8 mouse cellular contexts compared by ENCODE assay signal in the genomic region with DNA sequence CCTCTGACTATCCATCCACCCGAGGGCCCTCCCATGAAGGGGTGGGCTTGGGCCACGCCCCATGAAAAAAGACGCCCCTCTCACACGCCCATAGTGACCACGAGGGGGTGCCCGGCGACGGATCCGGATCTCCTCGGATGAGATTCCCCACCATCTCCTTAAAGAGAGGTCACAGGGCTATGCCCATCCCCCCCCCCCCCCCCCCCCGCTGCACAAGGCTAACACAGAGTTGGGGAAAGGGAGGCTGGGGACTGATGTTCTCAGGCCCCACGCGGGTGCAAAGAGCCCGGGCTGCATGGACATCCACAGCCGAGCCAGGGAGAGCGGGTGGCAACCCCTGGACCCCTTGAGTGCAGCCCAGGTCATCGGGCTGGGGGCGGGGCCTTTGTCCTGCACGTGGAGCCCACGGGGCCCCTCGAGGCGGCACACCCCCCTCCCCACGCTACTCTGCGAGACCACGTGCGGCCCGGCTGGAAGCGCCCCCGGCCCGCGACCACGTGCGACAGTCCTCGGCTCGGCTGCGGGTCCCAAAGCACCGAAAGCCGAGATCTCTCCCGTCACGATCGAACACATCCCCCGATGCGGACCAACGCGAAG. TPM values are rescaled to one million over a fixed set of nuclear protein-coding genes. Genes with fewer than 3 reads are reported as not detected.
DNase-seq lines count a peak whose midpoint lies in the region; ATAC-seq and TF ChIP-seq lines count a peak whose summit lies in the region.

No protein-coding gene starts in this region.

- under 1% methylated on average over 45 of the region's 45 CpGs for WGBS in forebrain, embryonic 10.5 days
- 2% methylated on average over 42 of the region's 45 CpGs for WGBS in lung, embryonic 15.5 days

- H3K36me3 ChIP-seq in ES-E14 (ENCODE audit: control insufficient read depth, insufficient read depth, low read length, poor library complexity, severe bottlenecking) = peaks cover 32% of the 10 kb centered on the region
- H3K36me3 ChIP-seq in forebrain, embryonic 10.5 days (replicated peaks) = peaks cover 71% of the 10 kb centered on the region
- peaks cover 22% of the 10 kb centered on the region for H3K36me3 ChIP-seq in lung, embryonic 15.5 days

- peak overlapping the region; percentile 92 for H3K27ac ChIP-seq in ES-E14 (ENCODE audit: insufficient read depth, low read depth, low read length, poor library complexity, severe bottlenecking)
- H3K27ac ChIP-seq in bone marrow macrophage, adult 2 months (ENCODE audit: insufficient read depth, low read depth, low read length) = peak overlapping the region; percentile 81
- H3K27ac ChIP-seq in forebrain, embryonic 10.5 days = peak overlapping the region; percentile 99
- H3K27ac ChIP-seq in lung, embryonic 15.5 days = peak overlapping the region; percentile 95

- no peak for TF ChIP-seq POLR2A in bone marrow macrophage, adult 2 months (IDR thresholded peaks at IDR 0.05; ENCODE audit: borderline replicate concordance, low read depth, low read length)

- no peak for DNase-seq in ES-E14 (ENCODE audit: low read depth, low spot score)
- peak; percentile 88 for DNase-seq in forebrain, embryonic 10.5 days (ENCODE audit: extremely low spot score, low spot score)
- peak; percentile 79 to 82 for DNase-seq in heart, postnatal 10 days
- DNase-seq in kidney, postnatal 4 days = peak; percentile 87 to 92
- DNase-seq in ovary, postnatal 14 days (ENCODE audit: low spot score) = peak; percentile 69
- DNase-seq in thymus, postnatal 4 days = peak; percentile 75

- H3K9me3 ChIP-seq in ES-E14 (ENCODE audit: control insufficient read depth, insufficient read depth, low read depth, low read length) = no peaks in the 10 kb centered on the region
- H3K9me3 ChIP-seq in forebrain, embryonic 10.5 days = no peaks in the 10 kb centered on the region
- no peaks in the 10 kb centered on the region for H3K9me3 ChIP-seq in lung, embryonic 15.5 days

- intact Hi-C loops in heart, postnatal 10 days (cut with DNase I) = loop anchor here (1.0 to 2.0 kb wide), 2 partner anchors 31 to 83 kb away; a partner anchor contains a TSS

- no peaks in the 10 kb centered on the region for H3K27me3 ChIP-seq in forebrain, embryonic 10.5 days (ENCODE audit: poor library complexity, severe bottlenecking)
- no peaks in the 10 kb centered on the region for H3K27me3 ChIP-seq in lung, embryonic 15.5 days

- H3K4me3 ChIP-seq in ES-E14 (ENCODE audit: insufficient read depth in 1 of 2, low read depth in 1 of 2, low read length in 2 of 2, poor library complexity in 1 of 2, severe bottlenecking in 1 of 2) = peak overlapping the region; percentile 88 to 95
- peak overlapping the region; percentile 97 for H3K4me3 ChIP-seq in bone marrow macrophage, adult 2 months (ENCODE audit: insufficient read depth, low read length)
- peak overlapping the region; percentile 97 for H3K4me3 ChIP-seq in forebrain, embryonic 10.5 days
- peak overlapping the region; percentile 84 for H3K4me3 ChIP-seq in lung, embryonic 15.5 days

- H3K4me1 ChIP-seq in ES-E14 (ENCODE audit: control insufficient read depth in 2 of 2, insufficient read depth in 2 of 2, low read length in 2 of 2, poor library complexity in 1 of 2) = peaks cover 3 to 16% of the 10 kb centered on the region in 2 experiments; a peak in 3 of 4 replicates
- H3K4me1 ChIP-seq in bone marrow macrophage, adult 2 months (ENCODE audit: control insufficient read depth, insufficient read depth, low read length) = peaks cover 10% of the 10 kb centered on the region
- peaks cover 42% of the 10 kb centered on the region for H3K4me1 ChIP-seq in forebrain, embryonic 10.5 days
- H3K4me1 ChIP-seq in lung, embryonic 15.5 days = peaks cover 37% of the 10 kb centered on the region

- in situ Hi-C loops in ES-E14 (cut with MboI; ENCODE audit: low sequenced_read_pairs in 2 of 2, unreplicated experiment in 2 of 2) = no loop called here

- ATAC-seq in lung, embryonic 15.5 days (ENCODE audit: borderline replicate concordance, extremely low read depth, low FRiP score, low TSS enrichment) = peak; percentile 19

- no peak for TF ChIP-seq CTCF in bone marrow macrophage, adult 2 months (IDR thresholded peaks at IDR 0.05; ENCODE audit: low read depth, low read length)

- H3K9ac ChIP-seq in ES-E14 (ENCODE audit: insufficient read depth, low read depth, low read length, poor library complexity, severe bottlenecking) = peak overlapping the region; percentile 99
- peak overlapping the region; percentile 97 for H3K9ac ChIP-seq in lung, embryonic 15.5 days

- H3K4me2 ChIP-seq in lung, embryonic 15.5 days = peak overlapping the region; percentile 77

TF ChIP-seq in ES-E14, 5 proteins besides CTCF, POLR2A, EP300 and RAD21:
- peak; percentile 46; the same call in 1 of the 2 replicates for TF ChIP-seq CHD2 (IDR thresholded peaks at IDR 0.05; ENCODE audit: low read depth, low read length)
- TF ChIP-seq MAFK (IDR thresholded peaks at IDR 0.05; ENCODE audit: insufficient read depth, low read depth, low read length) = no peak
- TF ChIP-seq HCFC1 (IDR thresholded peaks at IDR 0.05; ENCODE audit: borderline replicate concordance, insufficient read depth, low read length) = peak; percentile 60; the same call in 1 of the 2 replicates
- TF ChIP-seq ZNF384 (IDR thresholded peaks at IDR 0.05; ENCODE audit: low read depth, low read length) = no peak
- TF ChIP-seq ZC3H11A (IDR thresholded peaks at IDR 0.05; ENCODE audit: borderline replicate concordance, low read depth, low read length) = no peak

RNA-seq across cellular contexts. Expression of a gene that starts 0.7 kb away (rescaled TPM):
- total RNA-seq in ES-E14 (2012; rRNA removed) = 413 and 429 TPM in 2 replicates
- 54.4 and 61.6 TPM in 2 replicates for polyA plus RNA-seq in bone marrow macrophage, adult 2 months (2012; ENCODE audit: insufficient read depth, insufficient read length, missing spikeins)
- polyA plus RNA-seq in forebrain, embryonic 10.5 days (2016; fragmentation: Nextera tagmentation; extraction: Ambion mirVana) = 909 and 984 TPM in 2 replicates
- 100 to 1,000 TPM; 198 to 216 TPM for total RNA-seq in heart, postnatal 10 days (2021)
- polyA plus RNA-seq in lung, embryonic 15.5 days (2015; fragmentation: Nextera tagmentation; extraction: Ambion mirVana) = 545 and 586 TPM in 2 replicates

RNA-seq across cellular contexts. Expression of a gene that starts 11.0 kb away (rescaled TPM):
- 60.3 and 123 TPM in 2 replicates for total RNA-seq in ES-E14 (2012; rRNA removed)
- polyA plus RNA-seq in bone marrow macrophage, adult 2 months (2012; ENCODE audit: insufficient read depth, insufficient read length, missing spikeins) = 0.99 and 2.3 TPM in 2 replicates
- 19.4 and 20.8 TPM in 2 replicates for polyA plus RNA-seq in forebrain, embryonic 10.5 days (2016; fragmentation: Nextera tagmentation; extraction: Ambion mirVana)
- total RNA-seq in heart, postnatal 10 days (2021) = 1 to 10 TPM; 4.1 to 6.2 TPM
- polyA plus RNA-seq in lung, embryonic 15.5 days (2015; fragmentation: Nextera tagmentation; extraction: Ambion mirVana) = 14.5 and 15.0 TPM in 2 replicates

RNA-seq across cellular contexts. Expression of a gene that starts 11.8 kb away (rescaled TPM):
- total RNA-seq in ES-E14 (2012; rRNA removed) = 45.9 and 68.4 TPM in 2 replicates
- polyA plus RNA-seq in bone marrow macrophage, adult 2 months (2012; ENCODE audit: insufficient read depth, insufficient read length, missing spikeins) = 91.0 and 94.7 TPM in 2 replicates
- 70.5 and 76.0 TPM in 2 replicates for polyA plus RNA-seq in forebrain, embryonic 10.5 days (2016; fragmentation: Nextera tagmentation; extraction: Ambion mirVana)
- total RNA-seq in heart, postnatal 10 days (2021) = 10 to 100 TPM; 34.1 to 47.9 TPM
- 88.1 and 92.6 TPM in 2 replicates for polyA plus RNA-seq in lung, embryonic 15.5 days (2015; fragmentation: Nextera tagmentation; extraction: Ambion mirVana)

RNA-seq across cellular contexts. Expression of a gene that starts 12.8 kb away (rescaled TPM):
- 11.9 and 13.0 TPM in 2 replicates for total RNA-seq in ES-E14 (2012; rRNA removed)
- 15.3 and 16.0 TPM in 2 replicates for polyA plus RNA-seq in bone marrow macrophage, adult 2 months (2012; ENCODE audit: insufficient read depth, insufficient read length, missing spikeins)
- polyA plus RNA-seq in forebrain, embryonic 10.5 days (2016; fragmentation: Nextera tagmentation; extraction: Ambion mirVana) = 80.7 and 83.9 TPM in 2 replicates
- total RNA-seq in heart, postnatal 10 days (2021) = 10 to 100 TPM; 14.5 to 15.9 TPM
- 66.3 and 66.7 TPM in 2 replicates for polyA plus RNA-seq in lung, embryonic 15.5 days (2015; fragmentation: Nextera tagmentation; extraction: Ambion mirVana)

RNA-seq across cellular contexts. Expression of a gene that starts 30.5 kb away (rescaled TPM):
- total RNA-seq in ES-E14 (2012; rRNA removed) = 39.0 and 39.2 TPM in 2 replicates
- polyA plus RNA-seq in bone marrow macrophage, adult 2 months (2012; ENCODE audit: insufficient read depth, insufficient read length, missing spikeins) = 44.3 and 47.3 TPM in 2 replicates
- polyA plus RNA-seq in forebrain, embryonic 10.5 days (2016; fragmentation: Nextera tagmentation; extraction: Ambion mirVana) = 39.9 and 41.0 TPM in 2 replicates
- total RNA-seq in heart, postnatal 10 days (2021) = 10 to 100 TPM; 68.5 to 70.1 TPM
- polyA plus RNA-seq in lung, embryonic 15.5 days (2015; fragmentation: Nextera tagmentation; extraction: Ambion mirVana) = 35.5 and 36.5 TPM in 2 replicates
